Mouse (Mus musculus): Measurements from ENCODE around the gene Sh3pxd2a. TPM values are rescaled to one million over a fixed set of nuclear protein-coding genes. Genes with fewer than 3 reads are reported as not detected.
A peak's percentile ranks its signal among the peaks of the same experiment; 100 is the strongest.

Gene Sh3pxd2a
- polyA plus RNA-seq, 1 experiment from 2014 or later, result 4.1 TPM

GRCm38 (mm10) chr19:47454167-47455000, 9.8 kb downstream of the Sh3pxd2a start:
- Histone ChIP-seq H3K9me3 (ENCODE audit: control insufficient read depth, low read length) (no peaks in the 10 kb centered on the region), H3K27ac (ENCODE audit: low read depth, low read length) (no peak overlapping the region), H3K4me3 (ENCODE audit: low read depth, low read length) (no peak overlapping the region), H3K4me2 (no peak overlapping the region), H3K4me1 (ENCODE audit: control insufficient read depth, insufficient read depth, low read length) (peaks cover 9% of the 10 kb centered on the region), H3K27me3 (ENCODE audit: control insufficient read depth, insufficient read depth, low read length) (no peaks in the 10 kb centered on the region), H3K36me3 (ENCODE audit: control insufficient read depth, insufficient read depth, low read length) (no peaks in the 10 kb centered on the region), H3K9ac (ENCODE audit: low read length) (no peak overlapping the region)
- 71% methylated on average over 11 of the region's 11 CpGs for WGBS
- DNase-seq (ENCODE audit: low spot score, missing footprints) (no peak), ATAC-seq (ENCODE audit: low FRiP score) (no peak)

DNA sequence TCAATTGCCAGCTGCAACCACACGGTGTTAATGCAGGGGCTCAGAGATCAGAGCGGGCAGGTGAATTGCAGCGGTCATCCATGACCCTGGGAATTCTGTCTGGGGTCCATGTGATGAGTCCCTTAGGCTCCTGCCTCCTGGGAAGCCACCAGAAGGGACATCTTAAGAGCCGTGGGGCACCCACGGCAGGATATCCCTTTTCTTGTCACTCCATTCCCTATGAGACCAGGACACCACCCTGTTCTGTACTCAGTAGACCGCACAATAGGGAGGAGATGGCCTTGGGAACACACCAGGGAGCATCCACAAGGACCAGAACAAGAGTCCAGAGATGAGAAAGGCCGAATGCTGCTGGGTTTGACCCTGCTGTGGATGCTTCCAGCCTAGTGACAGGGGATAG, 10.8 kb downstream of the Sh3pxd2a start:
- H3K27me3 ChIP-seq (ENCODE audit: control insufficient read depth, insufficient read depth, low read length), result no peaks in the 10 kb centered on the region
- H3K4me3 ChIP-seq (ENCODE audit: low read depth, low read length), result no peak overlapping the region
- 78% methylated on average over 7 of the region's 7 CpGs for WGBS
- no peaks in the 10 kb centered on the region for H3K36me3 ChIP-seq (ENCODE audit: control insufficient read depth, insufficient read depth, low read length)
- no peaks in the 10 kb centered on the region for H3K9me3 ChIP-seq (ENCODE audit: control insufficient read depth, low read length)
- no peak overlapping the region for H3K4me2 ChIP-seq
- no peak overlapping the region for H3K9ac ChIP-seq (ENCODE audit: low read length)
- H3K4me1 ChIP-seq (ENCODE audit: control insufficient read depth, insufficient read depth, low read length), result peaks cover 9% of the 10 kb centered on the region
- ATAC-seq (ENCODE audit: low FRiP score) (no peak), DNase-seq (ENCODE audit: low spot score, missing footprints) (no peak)
- H3K27ac ChIP-seq (ENCODE audit: low read depth, low read length), result no peak overlapping the region

GRCm38 (mm10) chr19:47452682-47453081, 11.5 kb downstream of the Sh3pxd2a start:
- no peaks in the 10 kb centered on the region for H3K9me3 ChIP-seq (ENCODE audit: control insufficient read depth, low read length)
- no peaks in the 10 kb centered on the region for H3K36me3 ChIP-seq (ENCODE audit: control insufficient read depth, insufficient read depth, low read length)
- no peaks in the 10 kb centered on the region for H3K27me3 ChIP-seq (ENCODE audit: control insufficient read depth, insufficient read depth, low read length)
- WGBS, result 93% methylated on average over 10 of the region's 10 CpGs
- H3K27ac ChIP-seq (ENCODE audit: low read depth, low read length), result no peak overlapping the region
- no peak overlapping the region for H3K4me3 ChIP-seq (ENCODE audit: low read depth, low read length)
- H3K4me1 ChIP-seq (ENCODE audit: control insufficient read depth, insufficient read depth, low read length), result peaks cover 9% of the 10 kb centered on the region
- no peak for ATAC-seq (ENCODE audit: low FRiP score)
- no peak overlapping the region for H3K9ac ChIP-seq (ENCODE audit: low read length)
- DNase-seq (ENCODE audit: low spot score, missing footprints), result no peak
- no peak overlapping the region for H3K4me2 ChIP-seq

- DNase-seq (ENCODE audit: low spot score, missing footprints) (no peak), ATAC-seq (ENCODE audit: low FRiP score) (no peak)
- Histone ChIP-seq H3K4me3 (ENCODE audit: low read depth, low read length) (no peak overlapping the region), H3K4me2 (no peak overlapping the region), H3K9me3 (ENCODE audit: control insufficient read depth, low read length) (no peaks in the 10 kb centered on the region), H3K4me1 (ENCODE audit: control insufficient read depth, insufficient read depth, low read length) (peaks cover 9% of the 10 kb centered on the region), H3K36me3 (ENCODE audit: control insufficient read depth, insufficient read depth, low read length) (no peaks in the 10 kb centered on the region), H3K27ac (ENCODE audit: low read depth, low read length) (no peak overlapping the region), H3K27me3 (ENCODE audit: control insufficient read depth, insufficient read depth, low read length) (no peaks in the 10 kb centered on the region), H3K9ac (ENCODE audit: low read length) (no peak overlapping the region)
- 89% methylated on average over 7 of the region's 7 CpGs for WGBS
Measured at GRCm38 (mm10) chr19:47452211-47452610, 12.0 kb downstream of the Sh3pxd2a start.

GRCm38 (mm10) chr19:47451476-47452113, 12.6 kb downstream of the Sh3pxd2a start:
- peaks cover 13% of the 10 kb centered on the region for H3K4me1 ChIP-seq (ENCODE audit: control insufficient read depth, insufficient read depth, low read length)

DNA sequence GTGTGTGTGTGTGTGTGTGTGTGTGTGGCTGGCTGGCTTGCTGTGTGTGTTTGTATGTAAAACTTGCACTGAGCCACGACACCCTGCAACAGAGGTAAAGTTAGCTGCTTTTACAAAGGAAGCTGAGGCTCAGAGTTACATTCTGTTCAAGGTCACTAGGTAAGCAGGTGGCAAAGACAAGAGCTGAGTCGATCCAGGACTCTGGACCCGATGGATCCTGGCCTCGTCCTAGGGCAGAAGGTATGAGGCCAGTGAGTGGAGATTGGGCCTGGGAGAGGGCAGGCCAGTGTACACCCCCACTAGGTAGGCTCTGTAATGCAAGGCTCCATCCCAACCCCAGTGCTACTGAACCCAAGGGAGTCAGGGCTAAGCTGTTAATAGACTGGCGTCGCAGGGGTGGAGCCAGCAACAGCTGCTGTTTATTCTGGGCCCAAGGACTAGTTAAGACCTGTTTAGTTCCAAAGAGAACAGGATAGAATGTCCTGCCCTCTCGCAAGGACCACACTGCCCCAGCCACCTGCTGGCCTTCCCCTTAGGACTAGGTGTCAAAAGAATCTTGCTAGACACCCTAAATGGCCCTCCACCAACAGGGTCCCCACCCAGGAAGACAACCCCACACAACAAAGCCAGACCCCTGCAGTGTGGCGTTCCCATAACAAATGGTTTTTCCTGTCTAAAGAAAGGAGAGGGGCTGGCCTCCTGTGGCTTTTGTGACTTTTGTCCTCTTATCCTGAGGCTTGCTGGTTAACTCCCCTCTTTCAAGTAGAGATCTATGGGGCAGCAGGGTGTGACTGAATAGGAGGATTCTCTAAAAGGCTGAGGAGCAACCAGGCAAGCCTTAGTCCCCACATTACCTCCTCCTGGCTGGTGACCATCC, 13.7 kb downstream of the Sh3pxd2a start:
- Histone ChIP-seq H3K4me2 (no peak overlapping the region), H3K9me3 (ENCODE audit: control insufficient read depth, low read length) (no peaks in the 10 kb centered on the region), H3K9ac (ENCODE audit: low read length) (no peak overlapping the region), H3K4me3 (ENCODE audit: low read depth, low read length) (no peak overlapping the region), H3K27ac (ENCODE audit: low read depth, low read length) (no peak overlapping the region), H3K27me3 (ENCODE audit: control insufficient read depth, insufficient read depth, low read length) (no peaks in the 10 kb centered on the region), H3K36me3 (ENCODE audit: control insufficient read depth, insufficient read depth, low read length) (no peaks in the 10 kb centered on the region), H3K4me1 (ENCODE audit: control insufficient read depth, insufficient read depth, low read length) (peaks cover 15% of the 10 kb centered on the region)
- ATAC-seq (ENCODE audit: low FRiP score) (peak; percentile 44; the same call in 1 of the 2 replicates), DNase-seq (ENCODE audit: low spot score, missing footprints) (no peak)
- WGBS, result 13% methylated on average over 8 of the region's 8 CpGs

More at GRCm38 (mm10) chr19:47451476-47452113, 12.6 kb downstream of the Sh3pxd2a start:
- Histone ChIP-seq H3K9me3 (ENCODE audit: control insufficient read depth, low read length) (no peaks in the 10 kb centered on the region), H3K27ac (ENCODE audit: low read depth, low read length) (no peak overlapping the region), H3K4me2 (no peak overlapping the region), H3K27me3 (ENCODE audit: control insufficient read depth, insufficient read depth, low read length) (no peaks in the 10 kb centered on the region), H3K36me3 (ENCODE audit: control insufficient read depth, insufficient read depth, low read length) (no peaks in the 10 kb centered on the region), H3K4me3 (ENCODE audit: low read depth, low read length) (no peak overlapping the region), H3K9ac (ENCODE audit: low read length) (no peak overlapping the region)
- WGBS, result 75% methylated on average over 10 of the region's 10 CpGs
- ATAC-seq (ENCODE audit: low FRiP score) (no peak), DNase-seq (ENCODE audit: low spot score, missing footprints) (no peak)

- no peaks in the 10 kb centered on the region for H3K36me3 ChIP-seq (ENCODE audit: control insufficient read depth, insufficient read depth, low read length)
- 60% methylated on average over 4 of the region's 4 CpGs for WGBS
- no peak overlapping the region for H3K9ac ChIP-seq (ENCODE audit: low read length)
- H3K4me3 ChIP-seq (ENCODE audit: low read depth, low read length), result no peak overlapping the region
- DNase-seq (ENCODE audit: low spot score, missing footprints) (no peak), ATAC-seq (ENCODE audit: low FRiP score) (no peak)
- H3K4me2 ChIP-seq, result no peak overlapping the region
- no peaks in the 10 kb centered on the region for H3K9me3 ChIP-seq (ENCODE audit: control insufficient read depth, low read length)
- peaks cover 16% of the 10 kb centered on the region for H3K4me1 ChIP-seq (ENCODE audit: control insufficient read depth, insufficient read depth, low read length)
- H3K27ac ChIP-seq (ENCODE audit: low read depth, low read length), result no peak overlapping the region
- H3K27me3 ChIP-seq (ENCODE audit: control insufficient read depth, insufficient read depth, low read length), result no peaks in the 10 kb centered on the region
Measured at GRCm38 (mm10) chr19:47449513-47450227, 14.5 kb downstream of the Sh3pxd2a start.

GRCm38 (mm10) chr19:47448618-47449151, 15.5 kb downstream of the Sh3pxd2a start:
- H3K36me3 ChIP-seq (ENCODE audit: control insufficient read depth, insufficient read depth, low read length), result no peaks in the 10 kb centered on the region
- H3K9ac ChIP-seq (ENCODE audit: low read length), result no peak overlapping the region
- DNase-seq (ENCODE audit: low spot score, missing footprints) (no peak), ATAC-seq (ENCODE audit: low FRiP score) (no peak)
- H3K27me3 ChIP-seq (ENCODE audit: control insufficient read depth, insufficient read depth, low read length), result no peaks in the 10 kb centered on the region
- no peak overlapping the region for H3K4me3 ChIP-seq (ENCODE audit: low read depth, low read length)
- no peak overlapping the region for H3K4me2 ChIP-seq
- H3K4me1 ChIP-seq (ENCODE audit: control insufficient read depth, insufficient read depth, low read length), result peaks cover 19% of the 10 kb centered on the region
- H3K9me3 ChIP-seq (ENCODE audit: control insufficient read depth, low read length), result no peaks in the 10 kb centered on the region
- no peak overlapping the region for H3K27ac ChIP-seq (ENCODE audit: low read depth, low read length)
- WGBS, result 78% methylated on average over 14 of the region's 14 CpGs
